Mouse (Mus musculus) embryonic facial prominence, embryonic 12.5 days (tissue): ENCODE results near the gene Ggt1. TPM values are rescaled to one million over a fixed set of nuclear protein-coding genes. Genes with fewer than 3 reads are reported as not detected.
"Not testable (repeated sequence)": the region's sequence is repeated elsewhere in the genome, so short reads cannot be mapped to it uniquely, and the experiment has no call there.

Source experiments
- ATAC-seq: fragments of 200-750 bp; cut with Nextera tagmentation; 2 replicates; pipeline ENCODE4 v1.8.0; 2017; ENCODE audit not compliant: insufficient number of reproducible peaks, insufficient read depth, low FRiP score, low TSS enrichment
- H3K27ac ChIP-seq: fragments of 300-500 bp; sonication (generic); 2 replicates; pipeline ENCODE4 v1.5.1; 2016; ENCODE audit warnings: mild to moderate bottlenecking
- H3K27me3 ChIP-seq: fragments of 300-500 bp; sonication (generic); 2 replicates; pipeline ENCODE4 v1.6.1; 2016; ENCODE audit warnings: mild to moderate bottlenecking, moderate library complexity
- H3K36me3 ChIP-seq: fragments of 300-500 bp; sonication (generic); 2 replicates; pipeline ENCODE4 v1.6.1; 2016; ENCODE audit warnings: mild to moderate bottlenecking
- H3K4me1 ChIP-seq: fragments of 300-500 bp; sonication (generic); 2 replicates; pipeline ENCODE4 v1.6.1; 2016
- H3K4me2 ChIP-seq: fragments of 300-500 bp; sonication (generic); replicated peaks from 2 replicates; pipeline ENCODE4 v1.6.1; 2016; ENCODE audit warnings: mild to moderate bottlenecking, moderate library complexity
- H3K4me3 ChIP-seq: fragments of 300-500 bp; sonication (generic); 2 replicates; pipeline ENCODE4 v1.5.1; 2016; ENCODE audit warnings: mild to moderate bottlenecking
- H3K9ac ChIP-seq: fragments of 300-500 bp; sonication (generic); 2 replicates; pipeline ENCODE4 v1.6.1; 2016; ENCODE audit warnings: mild to moderate bottlenecking, moderate library complexity
- H3K9me3 ChIP-seq: fragments of 300-500 bp; sonication (generic); 2 replicates; pipeline ENCODE4 v1.6.1; 2016; ENCODE audit warnings: mild to moderate bottlenecking, moderate library complexity
- WGBS: fragments of 180-500 bp; shearing (Covaris S2); methylation state at CpG from one replicate; pipeline ENCODE4 v1.1.7; 2016; 5-methylcytosine and 5-hydroxymethylcytosine counted together
- polyA plus RNA-seq: library from polyadenylated mRNA; unstranded; fragments of >200 nt; fragmentation: Nextera tagmentation; extraction: Ambion mirVana; gene quantifications from 2 replicates; pipeline ENCODE4 v1.2.1, GENCODE M21; 2016

The Ggt1 gene
- polyA plus RNA-seq, 1 experiment from 2014 or later: 1.8 TPM

- 81% methylated on average over 12 of the region's 12 CpGs for WGBS
Observed at GRCm38 (mm10) chr10:75564687-75565265, 3.4 kb downstream of the Ggt1 start.

GRCm38 (mm10) chr10:75565436-75565835, 4.0 kb downstream of the Ggt1 start:
- no peak overlapping the region for H3K4me2 ChIP-seq
- 62% methylated on average over 6 of the region's 6 CpGs for WGBS
- H3K9ac ChIP-seq: no peak overlapping the region
- no peaks in the 10 kb centered on the region for H3K9me3 ChIP-seq
- no peak overlapping the region for H3K4me3 ChIP-seq
- H3K27ac ChIP-seq: no peak overlapping the region
- H3K4me1 ChIP-seq: peaks cover 4% of the 10 kb centered on the region; the same call in 1 of the 2 replicates
- ATAC-seq: no peak
- H3K27me3 ChIP-seq: peaks cover 18% of the 10 kb centered on the region
- H3K36me3 ChIP-seq: no peaks in the 10 kb centered on the region

More at GRCm38 (mm10) chr10:75564687-75565265, 3.4 kb downstream of the Ggt1 start:
- Histone ChIP-seq H3K9me3 (no peaks in the 10 kb centered on the region), H3K27ac (no peak overlapping the region), H3K4me1 (peaks cover 9% of the 10 kb centered on the region; the same call in 1 of the 2 replicates), H3K4me2 (no peak overlapping the region), H3K9ac (no peak overlapping the region), H3K36me3 (no peaks in the 10 kb centered on the region), H3K27me3 (peaks cover 24% of the 10 kb centered on the region), H3K4me3 (no peak overlapping the region)
- ATAC-seq: no peak

GRCm38 (mm10) chr10:75565906-75566305, 4.5 kb downstream of the Ggt1 start:
- 80% methylated on average over 7 of the region's 7 CpGs for WGBS
- Histone ChIP-seq H3K27me3 (peaks cover 15% of the 10 kb centered on the region), H3K9ac (no peak overlapping the region)

GRCm38 (mm10) chr10:75566321-75566720, 4.9 kb downstream of the Ggt1 start:
- Histone ChIP-seq H3K9me3 (no peaks in the 10 kb centered on the region), H3K36me3 (no peaks in the 10 kb centered on the region), H3K27ac (no peak overlapping the region), H3K9ac (no peak overlapping the region), H3K4me1 (no peaks in the 10 kb centered on the region; the same call in 1 of the 2 replicates), H3K4me3 (no peak overlapping the region), H3K4me2 (no peak overlapping the region), H3K27me3 (peaks cover 11% of the 10 kb centered on the region)
- 83% methylated on average over 5 of the region's 5 CpGs for WGBS
- ATAC-seq: no peak

More at GRCm38 (mm10) chr10:75565906-75566305, 4.5 kb downstream of the Ggt1 start:
- Histone ChIP-seq H3K27ac (no peak overlapping the region), H3K36me3 (no peaks in the 10 kb centered on the region), H3K4me2 (no peak overlapping the region), H3K4me1 (no peaks in the 10 kb centered on the region; the same call in 1 of the 2 replicates), H3K9me3 (no peaks in the 10 kb centered on the region), H3K4me3 (no peak overlapping the region)
- no peak; the same call in 1 of the 2 replicates for ATAC-seq

- not testable (repeated sequence) for H3K27me3 ChIP-seq, H3K4me2 ChIP-seq, H3K27ac ChIP-seq, H3K4me1 ChIP-seq, H3K9ac ChIP-seq, ATAC-seq, H3K4me3 ChIP-seq, H3K9me3 ChIP-seq, H3K36me3 ChIP-seq
- WGBS: 80% methylated on average over 2 of the region's 2 CpGs
Observed at GRCm38 (mm10) chr10:75566765-75567164, 5.4 kb downstream of the Ggt1 start.

GRCm38 (mm10) chr10:75568029-75568428, 6.6 kb downstream of the Ggt1 start:
- no peak for ATAC-seq
- WGBS: 31% methylated on average over 5 of the region's 5 CpGs
- no peak overlapping the region for H3K4me2 ChIP-seq

GRCm38 (mm10) chr10:75568441-75568840, 7.0 kb downstream of the Ggt1 start:
- no peaks in the 10 kb centered on the region for H3K9me3 ChIP-seq
- no peaks in the 10 kb centered on the region; the same call in 1 of the 2 replicates for H3K4me1 ChIP-seq
- 7% methylated on average over 11 of the region's 11 CpGs for WGBS
- no peak overlapping the region for H3K4me2 ChIP-seq
- H3K36me3 ChIP-seq: no peaks in the 10 kb centered on the region
- H3K27me3 ChIP-seq: no peaks in the 10 kb centered on the region
- H3K27ac ChIP-seq: no peak overlapping the region
- no peak overlapping the region for H3K9ac ChIP-seq
- no peak overlapping the region for H3K4me3 ChIP-seq
- ATAC-seq: no peak

More at GRCm38 (mm10) chr10:75568029-75568428, 6.6 kb downstream of the Ggt1 start:
- no peaks in the 10 kb centered on the region; the same call in 1 of the 2 replicates for H3K4me1 ChIP-seq
- H3K4me3 ChIP-seq: no peak overlapping the region
- no peaks in the 10 kb centered on the region for H3K36me3 ChIP-seq
- H3K27ac ChIP-seq: no peak overlapping the region
- no peaks in the 10 kb centered on the region for H3K27me3 ChIP-seq
- no peaks in the 10 kb centered on the region for H3K9me3 ChIP-seq
- H3K9ac ChIP-seq: no peak overlapping the region

GRCm38 (mm10) chr10:75568851-75569250, 7.4 kb downstream of the Ggt1 start:
- no peak for ATAC-seq
- no peak overlapping the region for H3K4me2 ChIP-seq
- H3K27me3 ChIP-seq: no peaks in the 10 kb centered on the region
- no peak overlapping the region for H3K27ac ChIP-seq
- no peaks in the 10 kb centered on the region for H3K36me3 ChIP-seq
- no peaks in the 10 kb centered on the region for H3K9me3 ChIP-seq
- WGBS: 14% methylated on average over 4 of the region's 4 CpGs
- H3K4me1 ChIP-seq: no peaks in the 10 kb centered on the region; the same call in 1 of the 2 replicates
- no peak overlapping the region for H3K9ac ChIP-seq
- H3K4me3 ChIP-seq: no peak overlapping the region

- no peak for ATAC-seq
- no peak overlapping the region for H3K27ac ChIP-seq
- 26% methylated on average over 10 of the region's 10 CpGs for WGBS
Observed at GRCm38 (mm10) chr10:75570981-75571657, 9.7 kb downstream of the Ggt1 start.

GRCm38 (mm10) chr10:75571937-75572336, 10.5 kb downstream of the Ggt1 start:
- no peak overlapping the region for H3K27ac ChIP-seq
- no peaks in the 10 kb centered on the region; the same call in 1 of the 2 replicates for H3K4me1 ChIP-seq
- whole genome bisulfite sequencing: 42% methylated on average over 9 of the region's 9 CpGs
- no peaks in the 10 kb centered on the region for H3K36me3 ChIP-seq
- no peaks in the 10 kb centered on the region for H3K27me3 ChIP-seq
- no peak for ATAC-seq
- no peak overlapping the region for H3K4me3 ChIP-seq
- H3K9me3 ChIP-seq: no peaks in the 10 kb centered on the region
- no peak overlapping the region for H3K9ac ChIP-seq
- no peak overlapping the region for H3K4me2 ChIP-seq

More at GRCm38 (mm10) chr10:75570981-75571657, 9.7 kb downstream of the Ggt1 start:
- no peak overlapping the region for H3K9ac ChIP-seq
- no peak overlapping the region for H3K4me3 ChIP-seq
- no peaks in the 10 kb centered on the region for H3K9me3 ChIP-seq
- no peaks in the 10 kb centered on the region for H3K36me3 ChIP-seq
- H3K4me1 ChIP-seq: no peaks in the 10 kb centered on the region; the same call in 1 of the 2 replicates
- H3K27me3 ChIP-seq: no peaks in the 10 kb centered on the region
- H3K4me2 ChIP-seq: no peak overlapping the region

- Histone ChIP-seq H3K27me3 (no peaks in the 10 kb centered on the region), H3K36me3 (no peaks in the 10 kb centered on the region), H3K4me3 (no peak overlapping the region), H3K27ac (no peak overlapping the region), H3K4me2 (no peak overlapping the region), H3K4me1 (no peaks in the 10 kb centered on the region; the same call in 1 of the 2 replicates), H3K9ac (no peak overlapping the region), H3K9me3 (no peaks in the 10 kb centered on the region)
- ATAC-seq: no peak
- 71% methylated on average over 10 of the region's 10 CpGs for WGBS
Observed at GRCm38 (mm10) chr10:75573181-75573580, 11.8 kb downstream of the Ggt1 start.

- WGBS: 88% methylated on average over 9 of the region's 9 CpGs
- no peak for ATAC-seq
- no peaks in the 10 kb centered on the region for H3K36me3 ChIP-seq
- H3K9ac ChIP-seq: no peak overlapping the region
- no peaks in the 10 kb centered on the region; the same call in 1 of the 2 replicates for H3K4me1 ChIP-seq
- H3K4me3 ChIP-seq: no peak overlapping the region
- no peaks in the 10 kb centered on the region for H3K27me3 ChIP-seq
- H3K4me2 ChIP-seq: no peak overlapping the region
- H3K9me3 ChIP-seq: no peaks in the 10 kb centered on the region
- no peak overlapping the region for H3K27ac ChIP-seq
Observed at GRCm38 (mm10) chr10:75573965-75574364, 12.6 kb downstream of the Ggt1 start.
